Mouse (Mus musculus): Measurements from ENCODE around the gene Lin37. TPM values are rescaled to one million over a fixed set of nuclear protein-coding genes. Genes with fewer than 3 reads are reported as not detected.

Gene Lin37
- total RNA-seq (2015; ENCODE audit: low replicate concordance) (48.0 and 55.0 TPM in 2 replicates), total RNA-seq (2017; ENCODE audit: low replicate concordance) (7.8 and 8.9 TPM in 2 replicates)

DNA sequence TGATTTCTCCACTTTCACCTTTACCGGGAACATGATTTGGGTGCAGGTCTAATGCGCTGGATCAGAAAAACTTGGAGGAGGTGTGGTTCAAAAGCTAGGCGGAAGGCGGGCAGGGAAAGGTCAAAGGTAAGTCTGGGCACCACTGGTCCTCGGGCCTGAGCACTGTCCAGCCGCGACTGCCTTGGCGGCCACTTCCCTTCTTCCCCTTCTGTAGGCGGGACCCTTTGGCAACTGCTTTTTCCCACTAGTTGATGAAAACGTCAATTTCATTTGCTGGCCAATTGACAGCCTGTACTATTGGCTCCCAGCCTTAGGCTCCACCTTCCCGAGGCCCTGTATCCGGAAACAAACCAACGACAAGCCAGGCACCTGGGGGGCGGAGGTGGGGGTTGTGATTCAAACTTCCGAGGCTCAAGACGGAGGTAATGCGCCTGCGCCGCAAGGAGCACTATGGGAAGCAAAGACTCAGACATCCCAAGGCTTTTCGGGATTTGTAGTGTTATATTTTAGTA lies at the start of gene Lin37:
TSS of gene Lin37 (minus strand) at position 396 of the 512 bp plus-strand sequence.
- ATAC-seq (replicated peaks; ENCODE audit: low FRiP score, poor library complexity, severe bottlenecking): peak; percentile 71

DNA sequence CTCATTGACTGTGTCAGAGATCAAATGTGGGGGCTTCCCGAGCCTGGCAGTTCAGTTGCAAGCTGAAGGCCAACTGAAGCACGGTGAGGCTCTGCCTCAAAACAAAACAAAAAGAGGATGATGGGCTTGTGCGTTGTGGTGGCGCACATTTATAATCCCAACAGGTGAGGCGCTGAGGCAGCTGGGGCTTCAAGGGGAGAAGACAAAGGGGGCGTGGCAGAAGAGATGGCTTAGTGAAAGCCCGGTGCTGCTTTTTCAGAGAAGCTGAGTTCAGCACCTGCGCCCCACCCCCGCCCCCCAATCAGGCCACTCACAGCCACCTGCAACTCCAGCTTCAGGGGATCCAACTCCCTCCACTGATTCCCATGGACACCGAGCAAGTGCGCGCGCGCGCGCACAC lies 48.8 kb upstream of the Lin37 start:
- ATAC-seq (replicated peaks; ENCODE audit: low FRiP score, poor library complexity, severe bottlenecking): no peak

DNA sequence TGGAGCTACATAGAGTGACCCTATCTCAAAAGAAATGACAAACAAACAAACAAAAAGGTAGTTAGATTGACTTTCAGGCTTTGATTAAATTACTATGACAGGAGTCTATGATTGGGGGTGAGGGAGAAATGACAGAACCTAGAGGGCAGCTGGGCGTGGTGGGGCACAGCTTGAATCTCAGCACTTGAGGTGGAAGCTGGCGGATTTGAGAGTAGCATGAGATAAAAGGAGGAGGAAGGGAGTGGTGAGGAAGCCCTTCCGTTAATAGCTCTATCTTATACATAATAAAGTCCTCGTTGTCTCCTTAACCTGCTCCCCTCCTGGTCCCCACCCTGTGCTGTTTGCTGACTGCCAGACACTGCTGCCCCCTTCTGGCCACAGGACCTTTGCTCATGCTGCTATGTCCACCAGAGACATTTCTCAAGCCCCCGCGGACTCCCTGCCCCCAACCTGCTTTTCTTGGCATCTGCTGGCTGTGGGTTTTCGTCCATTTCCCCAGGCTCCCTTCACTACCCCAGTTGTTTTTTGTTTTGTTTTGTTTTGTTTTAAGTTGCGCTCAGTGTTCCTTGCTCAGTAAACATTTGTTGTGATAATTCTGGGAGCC lies 48.2 kb upstream of the Lin37 start:
- ATAC-seq (replicated peaks; ENCODE audit: low FRiP score, poor library complexity, severe bottlenecking): peak; percentile 81

DNA sequence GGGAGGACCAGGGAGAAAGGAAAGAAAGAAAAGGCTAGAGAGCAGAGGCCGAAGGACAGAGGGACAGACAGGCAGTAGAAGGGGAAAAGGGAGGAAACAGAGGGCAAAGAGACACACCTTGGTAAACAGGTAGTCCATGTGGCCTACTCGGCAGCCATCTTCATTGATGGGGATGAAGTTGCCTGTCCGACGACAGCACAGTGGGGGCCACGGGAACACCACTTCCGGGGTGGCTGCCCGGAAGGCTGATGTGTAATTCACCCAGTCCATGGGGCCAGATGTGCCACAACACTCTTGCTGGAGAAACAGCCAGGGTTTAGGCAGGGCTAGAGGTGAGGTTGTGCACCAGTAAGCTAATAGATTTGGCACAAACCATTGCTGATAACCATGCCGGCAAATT lies 45.3 kb upstream of the Lin37 start:
- no peak for ATAC-seq (replicated peaks; ENCODE audit: low FRiP score, poor library complexity, severe bottlenecking)

DNA sequence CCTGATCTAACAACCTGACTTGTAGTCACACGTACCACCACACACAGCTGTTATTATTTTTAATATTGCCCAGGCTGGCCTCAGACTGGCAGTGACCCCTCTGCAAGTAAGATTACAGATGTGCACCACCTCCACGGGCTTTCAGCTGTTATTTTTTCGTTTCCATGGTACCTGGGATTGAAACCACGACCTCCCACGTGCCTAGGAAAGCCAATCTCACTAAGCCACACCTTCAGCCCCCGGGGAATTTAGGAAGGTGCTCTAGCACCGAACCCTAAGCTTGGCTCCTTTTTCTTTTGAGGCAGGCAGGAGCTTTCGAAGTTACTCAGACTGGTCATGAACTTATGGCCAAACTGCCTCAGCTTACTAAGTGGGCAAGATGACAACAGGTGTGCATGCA lies 44.8 kb upstream of the Lin37 start:
- no peak for ATAC-seq (replicated peaks; ENCODE audit: low FRiP score, poor library complexity, severe bottlenecking)

DNA sequence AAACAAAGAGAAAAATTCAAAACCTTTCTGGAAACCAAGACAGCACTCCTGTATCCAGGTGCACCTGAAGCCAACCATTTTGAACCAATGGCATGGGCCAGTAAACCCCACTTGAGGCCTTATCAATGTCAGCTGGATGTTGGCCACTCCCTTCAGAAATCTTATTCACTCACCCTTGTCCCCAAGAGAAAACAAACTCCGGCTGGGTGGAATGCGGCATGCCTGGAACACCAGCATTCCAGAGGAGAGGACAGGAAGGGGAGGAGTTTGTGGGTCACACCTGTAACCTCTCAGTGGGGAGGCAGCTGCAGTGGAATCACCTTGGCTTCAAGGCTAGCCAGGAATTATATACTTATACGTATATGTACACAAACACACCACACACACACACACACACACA lies 42.9 kb upstream of the Lin37 start:
- ATAC-seq (replicated peaks; ENCODE audit: low FRiP score, poor library complexity, severe bottlenecking): no peak

DNA sequence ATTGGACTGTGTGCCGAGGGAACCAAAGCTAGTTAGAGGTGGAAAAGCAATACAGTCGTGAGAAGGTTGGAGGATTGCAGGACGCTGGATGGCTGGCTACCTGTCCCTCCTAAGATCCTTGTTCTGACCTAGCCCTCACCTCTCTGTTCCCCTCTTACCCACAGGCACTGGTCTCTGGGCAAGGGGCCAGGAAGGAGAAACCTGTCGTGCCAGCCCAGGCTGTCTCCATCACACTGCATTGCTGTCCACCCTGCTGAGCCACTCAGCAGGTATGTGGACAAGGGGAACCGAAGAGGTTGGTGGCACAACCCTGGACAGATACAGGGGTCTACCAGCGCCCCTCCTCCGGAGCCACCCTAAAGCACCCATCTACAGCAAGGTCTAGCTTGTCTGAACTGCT lies 41.0 kb upstream of the Lin37 start:
- no peak for ATAC-seq (replicated peaks; ENCODE audit: low FRiP score, poor library complexity, severe bottlenecking)

DNA sequence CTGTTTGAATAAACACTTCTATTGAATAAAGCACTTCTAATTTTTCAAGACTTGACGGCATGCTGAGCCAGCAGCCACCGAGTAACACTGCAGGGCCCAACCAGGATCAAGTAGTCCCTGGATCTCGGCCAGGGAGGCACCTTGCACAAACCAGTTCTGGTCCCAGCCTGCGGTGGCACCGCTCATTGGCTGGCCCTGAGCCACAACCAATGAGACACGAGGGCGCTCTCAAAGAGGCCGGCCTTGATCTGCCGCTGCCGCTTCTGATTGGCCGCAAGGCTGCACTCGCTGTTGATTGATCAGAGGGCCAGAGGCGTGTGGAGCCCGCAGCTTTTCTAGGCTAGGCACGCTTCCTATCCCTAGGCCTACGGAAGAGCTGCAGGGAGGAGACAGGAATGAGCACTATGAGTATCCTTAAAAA lies 40.3 kb upstream of the Lin37 start:
- ATAC-seq (replicated peaks; ENCODE audit: low FRiP score, poor library complexity, severe bottlenecking): peak; percentile 98

DNA sequence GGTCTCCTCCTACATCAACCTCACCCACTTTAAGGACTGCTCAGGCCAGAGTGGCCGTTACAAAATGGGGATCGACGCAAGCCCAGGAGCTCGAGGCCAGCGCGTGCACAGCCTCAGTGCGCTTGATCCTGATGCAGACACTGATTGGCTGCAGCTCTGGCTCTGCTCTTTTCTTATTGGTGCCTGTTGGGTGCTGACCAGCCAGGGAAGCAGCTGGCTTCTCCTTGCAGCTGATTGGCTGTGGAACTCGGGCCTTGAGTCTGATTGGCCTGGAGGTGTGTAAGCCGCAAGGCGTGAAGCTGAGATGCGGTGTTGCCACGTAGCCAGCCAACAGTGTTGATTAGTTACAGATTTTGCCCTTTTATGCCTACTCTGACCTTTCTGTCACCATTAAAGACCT lies 39.1 kb upstream of the Lin37 start, which contains the start of gene Zbtb32:
TSS of gene Zbtb32 (minus strand) at position 124 of the 400 bp plus-strand sequence.
- no peak for ATAC-seq (replicated peaks; ENCODE audit: low FRiP score, poor library complexity, severe bottlenecking)

DNA sequence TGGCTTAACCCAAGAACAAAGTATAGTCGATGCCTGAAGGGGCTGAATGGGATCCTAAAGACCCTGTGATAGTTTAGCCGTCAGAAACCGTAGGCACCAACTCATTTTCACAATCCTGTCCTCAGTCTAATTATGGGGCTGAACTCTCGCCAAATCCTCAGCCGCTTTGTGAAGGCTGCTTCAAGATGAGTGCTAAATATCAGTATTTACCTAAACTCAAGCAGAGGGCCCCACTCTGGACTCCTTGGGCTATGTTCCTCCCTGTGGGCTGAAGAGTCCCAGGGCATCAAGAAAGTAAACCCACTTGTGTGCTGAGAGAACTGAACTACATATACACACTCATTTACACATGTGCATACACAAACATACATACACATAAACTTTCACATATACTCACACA lies 37.2 kb upstream of the Lin37 start:
- ATAC-seq (replicated peaks; ENCODE audit: low FRiP score, poor library complexity, severe bottlenecking): no peak

DNA sequence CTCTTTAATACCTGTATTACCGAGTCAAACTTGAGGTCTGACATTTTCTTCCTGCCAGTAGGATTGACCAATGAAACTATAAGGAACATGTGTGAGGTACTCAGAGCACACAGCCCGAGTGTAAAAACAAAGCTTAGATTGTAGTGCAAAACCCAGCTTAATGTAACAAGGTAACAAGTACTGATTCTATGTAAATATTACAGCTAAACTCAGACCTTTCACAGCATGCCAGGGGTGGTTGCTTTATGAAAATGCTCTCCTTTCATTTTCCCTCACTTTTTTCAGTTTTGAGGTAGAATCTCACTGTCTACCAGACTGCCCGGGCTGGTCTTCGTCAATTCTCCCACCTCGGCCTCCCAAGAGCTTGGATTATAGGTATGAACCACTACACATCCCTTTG lies 36.5 kb upstream of the Lin37 start:
- no peak for ATAC-seq (replicated peaks; ENCODE audit: low FRiP score, poor library complexity, severe bottlenecking)

DNA sequence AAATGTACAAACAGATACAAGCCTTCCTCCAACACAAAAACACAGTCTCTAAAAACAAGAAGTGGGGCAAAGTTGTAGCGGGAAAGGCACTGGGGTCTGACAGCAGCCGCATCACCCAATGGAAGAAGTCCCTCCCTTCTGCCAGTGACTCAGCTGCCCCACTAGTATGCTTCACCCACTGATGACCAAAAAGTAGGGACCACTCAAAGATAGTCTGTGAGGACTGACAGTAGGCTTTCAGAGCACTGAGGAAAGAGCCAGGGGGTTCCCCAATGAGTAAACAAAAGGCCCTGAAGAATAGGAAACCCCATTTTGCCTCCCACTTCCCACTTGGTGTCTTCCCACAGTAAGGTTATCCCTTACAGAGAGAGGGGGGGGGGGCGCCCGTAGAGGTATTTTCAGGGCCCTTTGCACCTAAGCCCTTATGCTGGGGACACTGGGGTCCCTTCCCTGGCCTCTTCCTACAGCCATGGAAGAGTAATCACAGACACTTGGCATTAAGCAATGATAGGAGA lies 34.9 kb upstream of the Lin37 start:
- no peak for ATAC-seq (replicated peaks; ENCODE audit: low FRiP score, poor library complexity, severe bottlenecking)

DNA sequence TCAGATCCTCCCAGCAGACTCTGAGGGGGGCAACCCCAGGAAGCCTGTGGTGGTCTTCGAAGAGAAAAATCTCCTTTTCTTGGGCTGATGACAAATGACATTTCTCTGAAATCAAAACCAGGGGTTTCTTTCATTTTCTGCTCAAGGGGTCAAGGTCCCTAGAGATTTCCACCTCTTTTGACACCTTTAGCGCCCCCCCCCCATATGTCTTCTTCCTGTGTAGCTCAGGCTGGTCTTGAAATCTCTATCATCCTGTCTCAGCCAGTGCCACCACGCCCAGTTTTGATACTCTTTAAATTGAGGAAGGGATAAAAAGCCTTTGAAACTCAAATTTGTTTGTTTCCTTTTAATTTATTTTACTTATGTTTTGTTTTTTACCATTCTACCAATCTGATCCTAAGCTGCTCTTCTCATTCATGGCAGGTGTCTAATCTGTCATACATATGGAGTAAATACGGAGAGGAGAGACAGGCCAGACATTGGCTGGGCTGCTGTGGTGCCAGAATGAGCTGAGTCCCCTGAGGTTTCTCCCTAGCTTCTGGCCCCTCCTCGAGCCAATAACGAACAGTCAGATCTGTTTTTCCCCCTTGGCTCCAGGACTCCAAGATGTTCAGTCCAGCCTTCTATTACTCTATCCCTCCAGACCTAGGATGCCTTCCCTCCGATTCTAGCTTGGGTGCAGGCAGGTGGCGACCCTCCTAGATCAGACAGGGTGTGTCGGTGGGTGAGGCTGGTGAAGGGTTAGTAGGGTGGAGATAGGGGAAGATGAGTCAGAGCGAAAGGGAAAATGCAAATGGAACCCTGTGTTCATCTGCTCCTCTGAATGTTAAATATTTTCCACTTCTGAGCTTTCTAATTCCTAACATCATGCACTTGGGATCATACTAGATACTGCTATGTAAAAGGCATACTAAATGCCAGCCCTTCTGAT lies 34.2 kb upstream of the Lin37 start:
- no peak for ATAC-seq (replicated peaks; ENCODE audit: low FRiP score, poor library complexity, severe bottlenecking)

DNA sequence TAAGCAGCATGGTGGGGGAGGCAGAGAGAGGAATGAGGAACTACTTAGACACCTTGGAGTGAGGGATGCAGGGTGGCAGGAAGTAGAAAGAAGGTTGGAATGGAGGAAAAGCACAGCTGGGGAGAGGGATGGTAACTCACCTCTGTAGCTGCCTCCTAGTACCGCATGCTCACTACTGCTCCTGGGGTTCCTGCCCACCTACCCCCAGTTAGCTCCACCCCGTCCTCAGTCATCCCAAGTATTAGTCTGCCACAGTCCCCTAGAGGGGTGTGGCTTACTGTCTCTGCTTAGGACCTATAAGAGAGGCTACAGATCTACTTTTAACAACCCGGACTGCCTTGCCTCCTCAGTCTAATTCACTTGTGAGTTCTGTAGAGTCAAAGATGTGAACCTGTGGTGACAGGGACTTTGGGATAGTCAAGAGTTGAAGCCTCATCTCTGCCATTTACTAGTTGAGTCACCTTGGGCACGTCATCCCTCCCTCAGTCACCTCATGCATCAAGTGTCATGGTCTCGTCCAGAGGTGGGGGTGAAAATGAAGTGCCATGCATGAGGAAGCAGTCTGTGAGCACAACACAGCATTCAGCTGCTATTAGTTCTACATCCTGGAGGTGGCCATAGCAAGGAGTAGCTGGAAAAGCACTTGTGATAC lies 33.3 kb upstream of the Lin37 start:
- ATAC-seq (replicated peaks; ENCODE audit: low FRiP score, poor library complexity, severe bottlenecking): no peak

DNA sequence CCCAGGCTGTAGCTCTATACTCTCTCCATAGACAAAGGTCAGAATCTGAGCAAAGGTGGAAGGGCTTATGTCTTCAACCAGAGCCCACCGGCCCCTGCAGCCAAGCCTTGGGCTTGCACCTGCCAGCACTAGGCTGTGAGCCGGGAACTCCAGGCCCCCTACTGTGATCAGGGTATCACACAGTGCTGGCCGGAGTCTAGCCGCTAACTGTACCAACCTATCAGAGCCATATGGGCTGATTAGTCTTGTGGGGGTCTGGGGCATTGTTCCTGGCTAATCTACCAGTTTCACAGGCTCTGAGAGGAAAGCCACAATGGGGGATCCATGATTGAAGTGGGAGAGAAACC lies 31.9 kb upstream of the Lin37 start:
- ATAC-seq (replicated peaks; ENCODE audit: low FRiP score, poor library complexity, severe bottlenecking): no peak

DNA sequence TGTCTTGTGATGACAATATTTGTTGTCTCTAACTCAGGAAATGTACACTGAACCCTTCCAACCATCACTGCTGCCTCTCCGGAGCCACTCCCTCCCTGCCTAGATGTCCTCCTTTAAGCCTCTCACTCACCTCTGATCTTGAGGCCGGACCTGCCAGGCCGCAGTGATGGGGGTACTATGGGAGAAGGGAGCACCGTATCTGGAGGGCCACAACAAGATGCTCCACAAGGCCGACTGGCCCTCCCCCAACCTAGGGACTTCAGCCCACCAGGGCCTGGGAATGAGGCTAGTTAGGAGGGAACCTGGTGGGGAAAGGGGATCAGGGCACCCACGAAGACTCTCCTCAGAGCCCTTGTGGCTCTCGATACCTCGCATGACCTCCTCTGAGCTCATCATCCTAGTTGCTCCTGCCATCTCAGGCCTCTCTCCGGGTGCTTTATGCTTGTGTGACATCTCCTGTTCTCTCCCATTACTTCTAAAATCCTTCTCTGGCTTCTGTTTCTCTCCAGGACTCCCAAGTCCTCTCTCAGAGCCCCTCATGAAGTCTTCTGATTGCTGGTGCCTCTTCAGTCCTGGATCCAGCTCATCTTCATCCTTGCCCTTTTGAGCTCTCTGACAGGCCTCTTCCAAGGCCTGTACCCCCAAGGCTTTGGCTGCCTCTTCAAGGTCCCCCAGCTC lies 31.4 kb upstream of the Lin37 start:
- ATAC-seq (replicated peaks; ENCODE audit: low FRiP score, poor library complexity, severe bottlenecking): no peak

DNA sequence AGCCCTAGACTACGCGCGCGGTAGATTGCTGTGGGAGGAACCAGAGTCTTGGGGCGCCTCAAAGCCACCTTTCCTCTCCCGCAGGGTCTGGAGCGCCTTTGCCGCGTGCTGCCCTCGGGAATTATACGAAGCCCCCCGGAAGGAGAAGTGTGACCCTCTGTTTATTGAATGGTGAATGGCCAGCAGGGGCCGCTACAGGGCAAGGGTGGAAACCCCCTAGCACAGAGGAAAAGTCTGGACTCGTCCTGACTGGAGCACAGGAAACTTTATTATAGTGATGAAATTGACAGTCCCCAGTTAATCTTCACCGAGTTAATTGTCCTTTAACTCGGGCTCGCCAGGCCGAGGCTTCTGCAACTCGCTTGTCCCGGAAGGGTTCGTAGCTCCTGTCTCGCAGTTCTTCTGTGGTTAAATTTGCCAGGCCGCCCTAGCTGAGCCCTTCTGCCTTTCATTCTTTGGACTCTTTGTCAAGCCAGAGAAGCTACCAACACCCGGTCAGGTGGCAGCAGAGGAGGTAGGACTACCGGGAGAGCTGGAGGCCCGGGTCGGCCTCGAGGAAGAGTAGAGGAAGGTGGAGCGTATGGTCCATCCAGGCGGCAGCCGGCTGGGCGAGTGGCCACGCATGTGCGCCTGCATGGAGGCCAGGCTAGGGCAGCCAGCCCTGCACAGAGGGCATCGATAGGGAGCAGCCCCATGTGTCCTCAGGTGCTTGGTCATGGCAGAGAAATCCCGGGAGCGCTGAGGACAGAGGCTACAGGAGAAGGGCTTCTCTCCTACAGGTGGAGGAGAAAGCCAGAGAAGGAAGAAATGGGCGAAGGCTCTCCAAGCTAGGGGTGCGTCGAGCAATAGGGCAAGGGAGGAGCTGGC lies 30.0 kb upstream of the Lin37 start:
- peak; percentile 56 for ATAC-seq (replicated peaks; ENCODE audit: low FRiP score, poor library complexity, severe bottlenecking)

DNA sequence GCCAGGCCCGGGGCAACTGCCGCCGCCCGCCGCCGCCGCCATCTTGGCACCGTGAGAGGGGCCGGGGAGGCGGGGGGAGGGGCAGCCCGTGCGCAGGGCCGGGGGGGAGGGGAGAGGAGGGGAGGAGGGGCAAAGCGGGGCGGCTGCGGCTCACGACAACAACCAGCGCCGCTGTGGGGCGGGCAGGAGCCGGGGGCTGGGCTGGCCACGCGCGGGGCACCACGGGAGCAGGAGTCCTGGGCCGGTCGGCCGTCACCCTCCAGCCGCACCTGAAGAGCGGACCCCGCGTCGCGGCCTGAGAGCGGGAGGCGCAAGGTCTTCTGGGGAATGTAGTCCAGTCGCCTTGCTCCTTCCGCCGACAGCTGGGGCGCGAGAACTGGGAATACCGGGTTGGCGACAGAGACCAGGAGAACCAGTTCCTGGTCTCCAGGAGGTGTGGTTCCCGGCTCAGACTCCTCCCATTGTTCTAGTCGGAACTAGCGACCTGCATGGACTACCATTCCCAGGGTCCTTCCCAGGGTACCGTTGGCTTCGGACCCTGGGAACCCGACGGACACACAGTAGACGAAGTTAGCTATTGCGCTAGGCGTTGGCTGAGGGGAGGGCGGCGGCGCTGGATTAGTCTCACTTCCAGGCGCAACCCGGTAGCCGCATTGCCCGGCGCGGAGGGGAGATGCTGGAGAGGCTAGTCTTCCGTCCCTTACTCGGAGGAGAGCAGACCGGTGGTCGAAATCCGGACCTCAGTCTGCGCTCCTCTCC lies 29.2 kb upstream of the Lin37 start, which contains the start of gene Kmt2b:
TSS of gene Kmt2b (minus strand) at position 51 of the 759 bp plus-strand sequence.
- ATAC-seq (replicated peaks; ENCODE audit: low FRiP score, poor library complexity, severe bottlenecking): peak; percentile 88
